8 mouse cellular contexts compared by ENCODE assay signal in genomic region chr3:115793344-115794059, GRCm38 (mm10).
DNase-seq lines count a peak whose midpoint lies in the region; ATAC-seq lines count a peak whose summit lies in the region.

No protein-coding gene starts in this region.

- intact Hi-C loops in heart, postnatal 10 days (cut with DNase I): loop anchor here (1.0 kb wide), 2 partner anchors 81 to 132 kb away; no protein-coding TSS in a partner anchor

- H3K36me3 ChIP-seq in forebrain, embryonic 11.5 days (ENCODE audit: control insufficient read depth, insufficient read depth, low read length): no peaks in the 10 kb centered on the region
- no peaks in the 10 kb centered on the region for H3K36me3 ChIP-seq in forebrain, embryonic 12.5 days (replicated peaks)
- H3K36me3 ChIP-seq in limb, embryonic 15.5 days: no peaks in the 10 kb centered on the region

- H3K4me1 ChIP-seq in forebrain, embryonic 11.5 days (replicated peaks; ENCODE audit: control insufficient read depth, insufficient read depth, low read length): no peaks in the 10 kb centered on the region
- no peaks in the 10 kb centered on the region for H3K4me1 ChIP-seq in forebrain, embryonic 12.5 days
- H3K4me1 ChIP-seq in limb, embryonic 15.5 days: no peaks in the 10 kb centered on the region

- H3K4me2 ChIP-seq in forebrain, embryonic 11.5 days (ENCODE audit: low read depth, low read length, severe bottlenecking): no peak overlapping the region
- H3K4me2 ChIP-seq in forebrain, embryonic 12.5 days: no peak overlapping the region
- no peak overlapping the region for H3K4me2 ChIP-seq in limb, embryonic 15.5 days

- 65% methylated on average over 12 of the region's 12 CpGs for WGBS in forebrain, embryonic 11.5 days
- WGBS in forebrain, embryonic 12.5 days: 71% methylated on average over 12 of the region's 12 CpGs
- 36% methylated on average over 12 of the region's 12 CpGs for WGBS in limb, embryonic 15.5 days

- H3K9me3 ChIP-seq in forebrain, embryonic 11.5 days (ENCODE audit: control insufficient read depth, low read length): no peaks in the 10 kb centered on the region
- H3K9me3 ChIP-seq in forebrain, embryonic 12.5 days: no peaks in the 10 kb centered on the region
- H3K9me3 ChIP-seq in limb, embryonic 15.5 days: no peaks in the 10 kb centered on the region

- peak; percentile 44 for DNase-seq in forebrain, embryonic 11.5 days (ENCODE audit: low spot score)
- DNase-seq in T-cell, adult 2 months (ENCODE audit: low spot score): peak; percentile 87
- DNase-seq in heart, postnatal 10 days: peak; percentile 68 to 70
- DNase-seq in frontal cortex, postnatal 36 days (ENCODE audit: low spot score in 2 of 2): no peak

- ATAC-seq in forebrain, embryonic 11.5 days (replicated peaks; ENCODE audit: low FRiP score): no peak; the same call in 1 of the 2 replicates
- no peak for ATAC-seq in forebrain, embryonic 12.5 days (ENCODE audit: low FRiP score)
- 0 out of 2 replicates have a peak, but pooled peaks have one; percentile 61 for ATAC-seq in limb, embryonic 15.5 days (ENCODE audit: insufficient number of reproducible peaks, low FRiP score, low TSS enrichment, low read depth)
- peak; percentile 54 for ATAC-seq in monocyte, adult 5-6 weeks (replicated peaks; ENCODE audit: insufficient number of reproducible peaks, low FRiP score, low TSS enrichment, poor library complexity, severe bottlenecking)
- no peak for ATAC-seq in erythroblast, adult 5-6 weeks (replicated peaks; ENCODE audit: low FRiP score, poor library complexity, severe bottlenecking)

- H3K27ac ChIP-seq in forebrain, embryonic 11.5 days (ENCODE audit: low read depth, low read length): no peak overlapping the region
- H3K27ac ChIP-seq in forebrain, embryonic 12.5 days: no peak overlapping the region
- H3K27ac ChIP-seq in limb, embryonic 15.5 days: no peak overlapping the region

- H3K27me3 ChIP-seq in forebrain, embryonic 11.5 days (ENCODE audit: control insufficient read depth, insufficient read depth, low read length): no peaks in the 10 kb centered on the region
- no peaks in the 10 kb centered on the region for H3K27me3 ChIP-seq in forebrain, embryonic 12.5 days
- H3K27me3 ChIP-seq in limb, embryonic 15.5 days: no peaks in the 10 kb centered on the region

- H3K4me3 ChIP-seq in forebrain, embryonic 11.5 days (ENCODE audit: low read depth, low read length): no peak overlapping the region
- H3K4me3 ChIP-seq in forebrain, embryonic 12.5 days (replicated peaks): no peak overlapping the region
- H3K4me3 ChIP-seq in limb, embryonic 15.5 days: no peak overlapping the region

- no peak overlapping the region for H3K9ac ChIP-seq in forebrain, embryonic 11.5 days (ENCODE audit: low read length)
- no peak overlapping the region for H3K9ac ChIP-seq in forebrain, embryonic 12.5 days
- H3K9ac ChIP-seq in limb, embryonic 15.5 days: no peak overlapping the region

Comparison
In these comparisons a context has a peak if more than half of its experiments do, and no peak if none do; other contexts are left out.
1. ATAC-seq: peak in limb, embryonic 15.5 days (single experiment) and monocyte, adult 5-6 weeks (single experiment); none in forebrain, embryonic 11.5 days (single experiment), forebrain, embryonic 12.5 days (single experiment) and erythroblast, adult 5-6 weeks (single experiment).
2. DNase-seq: peak in forebrain, embryonic 11.5 days (single experiment), T-cell, adult 2 months (single experiment) and heart, postnatal 10 days (2 of 2); none in frontal cortex, postnatal 36 days (0 of 2).